Mouse (Mus musculus) cerebellum, adult 11-12 months (tissue): ENCODE measurements around the gene Esyt3.

Experiments
- DNase-seq: peaks from one replicate; pipeline ENCODE4 v3.0.0; 2022

Gene Esyt3

GRCm38 (mm10) chr9:99353390-99353789 is 5.0 kb downstream of the Esyt3 start:
- no peak for DNase-seq

- DNase-seq = no peak
Observed at GRCm38 (mm10) chr9:99352964-99353363, 5.4 kb downstream of the Esyt3 start.

GRCm38 (mm10) chr9:99345351-99345792 is 13.0 kb downstream of the Esyt3 start:
- DNase-seq = no peak

GRCm38 (mm10) chr9:99341600-99341999 is 16.8 kb downstream of the Esyt3 start:
- no peak for DNase-seq

- DNase-seq = no peak
Observed at GRCm38 (mm10) chr9:99340126-99340525, 18.2 kb downstream of the Esyt3 start.

- DNase-seq = no peak
Observed at GRCm38 (mm10) chr9:99339182-99339581, 19.2 kb downstream of the Esyt3 start.

GRCm38 (mm10) chr9:99338293-99338692 is 20.1 kb downstream of the Esyt3 start:
- no peak for DNase-seq

GRCm38 (mm10) chr9:99336538-99336937 is 21.8 kb downstream of the Esyt3 start:
- DNase-seq = no peak

GRCm38 (mm10) chr9:99326881-99327280 is 31.5 kb downstream of the Esyt3 start:
- DNase-seq = no peak

- no peak for DNase-seq
Observed at GRCm38 (mm10) chr9:99325961-99326360, 32.4 kb downstream of the Esyt3 start.

- DNase-seq = no peak
Observed at GRCm38 (mm10) chr9:99325208-99325929, 33.0 kb downstream of the Esyt3 start.

- DNase-seq = peak; percentile 22
Observed at GRCm38 (mm10) chr9:99320006-99320405, 38.4 kb downstream of the Esyt3 start.

GRCm38 (mm10) chr9:99319343-99319951 is 38.9 kb downstream of the Esyt3 start:
- DNase-seq = no peak

GRCm38 (mm10) chr9:99306226-99306625 is 52.1 kb downstream of the Esyt3 start:
- no peak for DNase-seq

GRCm38 (mm10) chr9:99304296-99304695 is 54.1 kb downstream of the Esyt3 start:
- DNase-seq = no peak
